Mouse (Mus musculus): ENCODE results near the gene Slc5a4a. TPM values are rescaled to one million over a fixed set of nuclear protein-coding genes. Genes with fewer than 3 reads are reported as not detected.

Slc5a4a gene
- polyA plus RNA-seq, 1 experiment from 2014 or later: not detected

- 81% methylated on average over 13 of the region's 13 CpGs for WGBS (ENCODE audit: insufficient replicate concordance)
- Histone ChIP-seq H3K27ac (ENCODE audit: low read length) (no peak overlapping the region), H3K4me2 (ENCODE audit: low read depth, low read length) (no peak overlapping the region), H3K4me1 (ENCODE audit: control insufficient read depth, low read depth, low read length) (no peaks in the 10 kb centered on the region), H3K36me3 (ENCODE audit: control insufficient read depth, insufficient read depth) (no peaks in the 10 kb centered on the region), H3K9me3 (replicated peaks; ENCODE audit: control insufficient read depth, low read length) (no peaks in the 10 kb centered on the region), H3K9ac (ENCODE audit: low read depth, low read length) (no peak overlapping the region), H3K27me3 (ENCODE audit: control insufficient read depth, insufficient read depth, low read depth, low read length) (no peaks in the 10 kb centered on the region), H3K4me3 (ENCODE audit: low read depth, low read length) (no peak overlapping the region)
- no peak for ATAC-seq (ENCODE audit: low read depth)
These were observed 60.1 kb downstream of the Slc5a4a start for GRCm38 (mm10) chr10:76207262-76207796.

- Histone ChIP-seq H3K9me3 (replicated peaks; ENCODE audit: control insufficient read depth, low read length) (peaks cover 1% of the 10 kb centered on the region), H3K27ac (ENCODE audit: low read length) (no peak overlapping the region), H3K4me1 (ENCODE audit: control insufficient read depth, low read depth, low read length) (no peaks in the 10 kb centered on the region), H3K36me3 (ENCODE audit: control insufficient read depth, insufficient read depth) (no peaks in the 10 kb centered on the region), H3K4me3 (ENCODE audit: low read depth, low read length) (no peak overlapping the region), H3K27me3 (ENCODE audit: control insufficient read depth, insufficient read depth, low read depth, low read length) (no peaks in the 10 kb centered on the region), H3K9ac (ENCODE audit: low read depth, low read length) (no peak overlapping the region), H3K4me2 (ENCODE audit: low read depth, low read length) (no peak overlapping the region)
- ATAC-seq (ENCODE audit: low read depth): no peak
- 80% methylated on average over 8 of the region's 8 CpGs for WGBS (ENCODE audit: insufficient replicate concordance)
These were observed 62.0 kb downstream of the Slc5a4a start for GRCm38 (mm10) chr10:76209241-76209640.

DNA sequence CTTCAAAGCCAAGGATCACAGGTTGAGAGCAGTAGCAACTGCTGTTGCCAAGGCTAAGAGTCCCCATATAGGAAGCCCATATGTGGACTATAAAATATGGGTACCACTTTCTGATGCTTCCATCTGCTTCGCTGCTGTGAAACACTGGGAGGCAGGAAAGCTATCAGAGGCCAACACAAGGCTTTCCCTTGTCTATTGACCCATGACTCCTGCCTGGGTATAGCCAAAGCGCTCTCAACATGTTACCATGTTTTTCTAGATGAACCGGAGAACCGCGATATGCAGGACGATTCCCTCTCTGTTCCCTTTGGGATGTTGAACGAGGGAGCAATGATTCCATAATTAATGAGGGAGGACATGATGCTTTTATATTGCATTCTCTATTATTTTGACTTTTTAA lies 63.6 kb downstream of the Slc5a4a start:
- no peaks in the 10 kb centered on the region for H3K4me1 ChIP-seq (ENCODE audit: control insufficient read depth, low read depth, low read length)
- no peak overlapping the region for H3K4me3 ChIP-seq (ENCODE audit: low read depth, low read length)
- no peak overlapping the region for H3K9ac ChIP-seq (ENCODE audit: low read depth, low read length)
- WGBS (ENCODE audit: insufficient replicate concordance): 78% methylated on average over 7 of the region's 7 CpGs
- no peak overlapping the region for H3K27ac ChIP-seq (ENCODE audit: low read length)
- H3K9me3 ChIP-seq (replicated peaks; ENCODE audit: control insufficient read depth, low read length): peaks cover 8% of the 10 kb centered on the region
- no peak overlapping the region for H3K4me2 ChIP-seq (ENCODE audit: low read depth, low read length)
- no peak for ATAC-seq (ENCODE audit: low read depth)
- H3K36me3 ChIP-seq (ENCODE audit: control insufficient read depth, insufficient read depth): peaks cover 8% of the 10 kb centered on the region; the same call in 1 of the 2 replicates
- H3K27me3 ChIP-seq (ENCODE audit: control insufficient read depth, insufficient read depth, low read depth, low read length): no peaks in the 10 kb centered on the region

- no peak overlapping the region for H3K9ac ChIP-seq (ENCODE audit: low read depth, low read length)
- ATAC-seq (ENCODE audit: low read depth): no peak
- H3K4me2 ChIP-seq (ENCODE audit: low read depth, low read length): no peak overlapping the region
- 66% methylated on average over 6 of the region's 6 CpGs for WGBS (ENCODE audit: insufficient replicate concordance)
- no peaks in the 10 kb centered on the region for H3K4me1 ChIP-seq (ENCODE audit: control insufficient read depth, low read depth, low read length)
- no peaks in the 10 kb centered on the region for H3K27me3 ChIP-seq (ENCODE audit: control insufficient read depth, insufficient read depth, low read depth, low read length)
- peaks cover 8% of the 10 kb centered on the region for H3K9me3 ChIP-seq (replicated peaks; ENCODE audit: control insufficient read depth, low read length)
- H3K36me3 ChIP-seq (ENCODE audit: control insufficient read depth, insufficient read depth): peaks cover 8% of the 10 kb centered on the region; the same call in 1 of the 2 replicates
- no peak overlapping the region for H3K4me3 ChIP-seq (ENCODE audit: low read depth, low read length)
- no peak overlapping the region for H3K27ac ChIP-seq (ENCODE audit: low read length)
These were observed 64.9 kb downstream of the Slc5a4a start for GRCm38 (mm10) chr10:76212121-76212520.

DNA sequence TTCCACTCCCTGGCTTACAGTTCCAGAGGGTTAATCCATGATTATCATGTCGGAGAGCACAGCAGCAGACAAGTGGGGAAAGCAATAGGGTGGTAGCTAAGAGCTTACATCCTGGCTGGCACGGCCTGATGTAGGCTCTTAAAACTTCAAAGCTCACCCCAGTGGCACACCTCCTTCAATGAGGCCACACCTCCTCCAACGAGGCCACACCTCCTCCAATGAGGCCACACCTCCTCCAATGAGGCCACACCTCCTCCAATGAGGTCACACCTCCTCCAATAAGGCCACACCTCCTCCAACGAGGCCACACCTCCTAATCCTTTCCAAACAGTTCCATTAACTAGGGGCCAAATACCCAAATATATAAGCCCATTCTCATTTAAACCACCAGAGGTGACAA lies 66.9 kb downstream of the Slc5a4a start:
- no peak overlapping the region for H3K4me3 ChIP-seq (ENCODE audit: low read depth, low read length)
- no peak for ATAC-seq (ENCODE audit: low read depth)
- peaks cover 8% of the 10 kb centered on the region; the same call in 1 of the 2 replicates for H3K36me3 ChIP-seq (ENCODE audit: control insufficient read depth, insufficient read depth)
- no peaks in the 10 kb centered on the region for H3K4me1 ChIP-seq (ENCODE audit: control insufficient read depth, low read depth, low read length)
- H3K27me3 ChIP-seq (ENCODE audit: control insufficient read depth, insufficient read depth, low read depth, low read length): no peaks in the 10 kb centered on the region
- H3K9ac ChIP-seq (ENCODE audit: low read depth, low read length): no peak overlapping the region
- peaks cover 8% of the 10 kb centered on the region for H3K9me3 ChIP-seq (replicated peaks; ENCODE audit: control insufficient read depth, low read length)
- H3K4me2 ChIP-seq (ENCODE audit: low read depth, low read length): no peak overlapping the region
- no peak overlapping the region for H3K27ac ChIP-seq (ENCODE audit: low read length)
- WGBS (ENCODE audit: insufficient replicate concordance): 67% methylated on average over 4 of the region's 4 CpGs

DNA sequence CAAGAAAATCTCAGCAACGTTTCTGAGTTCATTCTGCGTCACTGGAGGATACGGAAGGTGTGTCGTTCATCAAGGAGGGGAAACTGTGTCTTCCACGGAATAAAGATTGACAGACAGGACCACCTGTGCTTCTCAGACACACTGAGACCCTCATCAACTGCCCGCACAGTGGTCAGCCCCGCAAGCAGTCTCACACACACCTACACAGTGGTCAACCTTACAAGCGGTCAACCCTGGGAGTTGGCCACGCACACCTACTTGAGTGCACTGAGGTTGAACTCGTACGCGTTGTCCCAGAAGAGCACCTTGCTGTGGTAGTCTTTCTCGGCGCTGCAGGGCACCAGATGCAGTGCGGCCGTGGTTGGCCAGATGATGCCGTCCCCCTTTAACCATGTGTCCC lies 69.8 kb downstream of the Slc5a4a start:
- no peak for ATAC-seq (ENCODE audit: low read depth)
- WGBS (ENCODE audit: insufficient replicate concordance): 80% methylated on average over 17 of the region's 17 CpGs
- H3K4me3 ChIP-seq (ENCODE audit: low read depth, low read length): no peak overlapping the region

GRCm38 (mm10) chr10:76218240-76218639 lies 71.0 kb downstream of the Slc5a4a start:
- Histone ChIP-seq H3K36me3 (ENCODE audit: control insufficient read depth, insufficient read depth) (peaks cover 8% of the 10 kb centered on the region; the same call in 1 of the 2 replicates), H3K9me3 (replicated peaks; ENCODE audit: control insufficient read depth, low read length) (peaks cover 8% of the 10 kb centered on the region), H3K4me3 (ENCODE audit: low read depth, low read length) (no peak overlapping the region), H3K4me1 (ENCODE audit: control insufficient read depth, low read depth, low read length) (no peaks in the 10 kb centered on the region), H3K27ac (ENCODE audit: low read length) (no peak overlapping the region), H3K9ac (ENCODE audit: low read depth, low read length) (no peak overlapping the region), H3K4me2 (ENCODE audit: low read depth, low read length) (no peak overlapping the region), H3K27me3 (ENCODE audit: control insufficient read depth, insufficient read depth, low read depth, low read length) (no peaks in the 10 kb centered on the region)
- WGBS (ENCODE audit: insufficient replicate concordance): 60% methylated on average over 9 of the region's 9 CpGs
- ATAC-seq (ENCODE audit: low read depth): no peak

More for the DNA sequence above, 69.8 kb downstream of the Slc5a4a start:
- Histone ChIP-seq H3K36me3 (ENCODE audit: control insufficient read depth, insufficient read depth) (peaks cover 8% of the 10 kb centered on the region; the same call in 1 of the 2 replicates), H3K4me1 (ENCODE audit: control insufficient read depth, low read depth, low read length) (no peaks in the 10 kb centered on the region), H3K9me3 (replicated peaks; ENCODE audit: control insufficient read depth, low read length) (peaks cover 8% of the 10 kb centered on the region), H3K9ac (ENCODE audit: low read depth, low read length) (no peak overlapping the region), H3K4me2 (ENCODE audit: low read depth, low read length) (no peak overlapping the region), H3K27ac (ENCODE audit: low read length) (no peak overlapping the region), H3K27me3 (ENCODE audit: control insufficient read depth, insufficient read depth, low read depth, low read length) (no peaks in the 10 kb centered on the region)

DNA sequence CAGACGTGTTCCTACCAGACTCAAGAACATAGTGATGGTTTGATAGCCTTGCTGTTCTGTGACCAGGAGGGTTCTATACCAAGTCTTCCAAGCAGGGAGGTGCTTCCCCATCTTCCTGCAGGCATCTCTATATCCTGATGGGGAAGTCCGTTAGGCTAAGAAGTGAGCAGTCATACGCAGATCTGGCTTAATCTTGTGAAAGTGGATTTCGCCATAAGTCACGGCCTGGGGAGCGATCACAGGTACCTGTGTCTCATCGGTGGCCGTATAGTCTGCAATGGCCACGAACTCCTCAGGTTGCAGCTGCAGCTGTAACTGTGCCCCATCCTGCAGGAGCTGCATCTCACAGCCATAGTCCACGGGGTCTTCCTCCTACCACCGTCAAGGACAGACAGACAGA lies 78.7 kb downstream of the Slc5a4a start:
- H3K36me3 ChIP-seq (ENCODE audit: control insufficient read depth, insufficient read depth): no peaks in the 10 kb centered on the region
- H3K27me3 ChIP-seq (ENCODE audit: control insufficient read depth, insufficient read depth, low read depth, low read length): no peaks in the 10 kb centered on the region
- H3K4me3 ChIP-seq (ENCODE audit: low read depth, low read length): no peak overlapping the region
- no peak for ATAC-seq (ENCODE audit: low read depth)
- no peak overlapping the region for H3K27ac ChIP-seq (ENCODE audit: low read length)
- no peak overlapping the region for H3K4me2 ChIP-seq (ENCODE audit: low read depth, low read length)
- no peaks in the 10 kb centered on the region for H3K4me1 ChIP-seq (ENCODE audit: control insufficient read depth, low read depth, low read length)
- no peaks in the 10 kb centered on the region for H3K9me3 ChIP-seq (replicated peaks; ENCODE audit: control insufficient read depth, low read length)
- no peak overlapping the region for H3K9ac ChIP-seq (ENCODE audit: low read depth, low read length)
- 74% methylated on average over 11 of the region's 11 CpGs for WGBS (ENCODE audit: insufficient replicate concordance)

DNA sequence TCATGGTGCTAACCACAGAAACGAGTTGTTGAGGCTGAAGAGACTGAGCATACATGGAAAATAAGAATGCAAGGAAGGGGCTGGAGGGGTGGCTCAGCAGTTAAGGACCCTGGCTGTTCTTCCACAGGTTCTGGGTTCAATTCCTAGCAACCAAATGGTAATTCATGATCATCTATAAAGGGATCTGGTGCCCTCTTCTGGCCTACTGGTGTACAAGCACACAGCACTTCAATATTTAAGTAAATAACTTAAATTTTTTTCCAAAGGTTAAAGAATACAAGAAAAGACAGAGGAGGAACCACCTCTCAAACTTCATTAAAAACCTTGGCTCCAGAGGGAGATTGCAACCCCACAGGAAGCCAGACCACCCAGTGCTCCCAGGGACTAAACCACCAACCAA lies 82.4 kb downstream of the Slc5a4a start:
- H3K4me3 ChIP-seq (ENCODE audit: low read depth, low read length): no peak overlapping the region
- 24% methylated on average over 1 of the region's 1 CpGs for WGBS (ENCODE audit: insufficient replicate concordance)
- H3K9me3 ChIP-seq (replicated peaks; ENCODE audit: control insufficient read depth, low read length): no peaks in the 10 kb centered on the region
- no peak overlapping the region for H3K27ac ChIP-seq (ENCODE audit: low read length)
- H3K9ac ChIP-seq (ENCODE audit: low read depth, low read length): no peak overlapping the region
- no peaks in the 10 kb centered on the region for H3K36me3 ChIP-seq (ENCODE audit: control insufficient read depth, insufficient read depth)
- H3K4me1 ChIP-seq (ENCODE audit: control insufficient read depth, low read depth, low read length): no peaks in the 10 kb centered on the region
- H3K27me3 ChIP-seq (ENCODE audit: control insufficient read depth, insufficient read depth, low read depth, low read length): no peaks in the 10 kb centered on the region
- no peak overlapping the region for H3K4me2 ChIP-seq (ENCODE audit: low read depth, low read length)
- ATAC-seq (ENCODE audit: low read depth): no peak
